Mouse (Mus musculus): ENCODE data around the gene Cpped1.
A peak's percentile ranks its signal among the peaks of the same experiment; 100 is the strongest.

The Cpped1 gene

DNA sequence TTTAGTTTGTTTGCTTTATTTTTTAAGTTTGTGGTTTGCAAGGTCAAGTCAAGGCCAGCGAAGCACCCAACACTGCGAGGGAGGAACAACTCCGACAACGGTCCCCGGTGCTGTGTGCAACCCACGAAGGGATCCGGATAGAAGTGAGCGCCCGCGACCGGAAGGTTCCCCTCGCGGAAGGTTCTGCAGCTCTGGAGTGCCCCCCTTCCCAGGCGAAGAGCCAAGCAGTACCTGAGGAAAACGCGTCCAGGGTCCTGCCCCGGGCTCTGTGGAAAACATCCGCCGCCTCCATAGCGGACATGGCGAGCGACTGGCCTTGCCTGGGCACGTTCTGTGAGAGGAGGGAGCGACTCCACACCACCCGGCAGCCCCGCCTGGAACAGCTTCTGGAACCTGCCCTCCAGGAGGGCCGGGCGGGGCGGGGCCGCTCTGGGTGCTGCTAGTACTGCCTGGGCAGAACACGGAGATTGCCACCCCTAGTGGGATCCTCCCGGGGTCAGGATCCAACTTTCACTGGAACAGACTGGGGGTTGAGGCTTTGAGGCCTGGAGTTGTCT lies at the start of gene Cpped1:
Cpped1 (minus strand) TSS at position 411 of the 557 bp plus-strand sequence.
- DNase-seq (ENCODE audit: low spot score in 2 of 2) = peak; percentile 86 to 93

DNA sequence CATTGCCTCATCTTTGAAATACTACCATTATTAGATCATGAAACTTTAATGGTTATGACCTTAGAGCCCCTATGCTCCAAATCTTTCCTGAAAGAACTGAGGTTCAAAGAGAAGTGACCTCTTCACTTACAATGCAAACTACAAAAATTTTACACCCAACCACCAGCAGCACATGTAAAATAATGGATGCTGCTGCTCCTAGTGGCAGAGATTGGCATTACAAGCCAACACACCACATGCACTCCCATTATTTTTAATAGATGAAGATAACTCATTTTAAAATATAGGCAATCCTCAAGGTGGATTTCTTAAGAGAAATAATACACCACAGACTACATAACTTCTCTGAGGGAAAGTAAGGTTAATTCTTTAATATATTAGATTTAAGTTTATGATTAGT lies 31.2 kb upstream of the Cpped1 start:
- peak; percentile 4 to 39 for DNase-seq (ENCODE audit: low spot score in 2 of 2)

DNA sequence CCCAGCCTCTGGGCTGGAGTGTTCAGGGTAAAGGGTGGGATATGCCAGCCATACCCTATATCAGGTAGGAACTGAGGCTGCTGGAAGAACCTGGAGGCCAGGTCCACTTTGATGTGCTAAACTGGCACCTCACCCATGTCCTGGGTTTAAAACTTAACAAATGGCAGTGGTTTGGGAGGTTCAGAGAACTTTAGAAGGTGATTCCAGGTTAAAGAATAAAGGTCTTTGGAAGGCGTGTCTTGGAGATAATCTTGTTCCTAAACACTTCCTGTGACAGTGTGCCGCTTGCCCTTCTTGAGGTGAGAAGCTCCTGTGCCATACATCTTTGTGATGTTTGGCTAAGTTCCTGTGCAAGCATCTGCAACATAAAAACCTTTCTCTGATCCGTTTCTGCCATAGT lies 1.6 kb upstream of the Cpped1 start:
- no peak for DNase-seq (ENCODE audit: low spot score in 2 of 2)

DNA sequence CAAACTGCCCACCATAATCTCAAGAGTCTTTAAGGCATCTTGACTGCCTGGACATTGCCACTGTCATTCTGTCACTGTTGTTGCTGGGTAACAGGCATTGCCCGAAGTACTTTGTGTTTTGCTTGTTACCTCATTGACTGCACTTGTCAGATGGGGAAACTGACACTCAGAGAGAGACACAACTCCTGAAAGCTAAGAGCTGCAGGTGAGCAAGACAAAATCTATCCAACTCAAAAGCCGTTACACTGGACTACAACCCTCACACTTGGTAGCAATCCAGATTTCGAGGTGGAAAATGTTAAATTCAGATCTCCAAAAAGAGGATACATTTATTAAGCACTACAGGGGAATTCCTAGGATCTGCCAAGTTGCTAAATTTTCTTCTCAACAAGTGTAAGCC lies 572 bp upstream of the Cpped1 start:
- DNase-seq (ENCODE audit: low spot score in 2 of 2) = no peak

- no peak for DNase-seq (ENCODE audit: low spot score in 2 of 2)
Observed at GRCm38 (mm10) chr16:11908461-11909014, 707 bp downstream of the Cpped1 start.

DNA sequence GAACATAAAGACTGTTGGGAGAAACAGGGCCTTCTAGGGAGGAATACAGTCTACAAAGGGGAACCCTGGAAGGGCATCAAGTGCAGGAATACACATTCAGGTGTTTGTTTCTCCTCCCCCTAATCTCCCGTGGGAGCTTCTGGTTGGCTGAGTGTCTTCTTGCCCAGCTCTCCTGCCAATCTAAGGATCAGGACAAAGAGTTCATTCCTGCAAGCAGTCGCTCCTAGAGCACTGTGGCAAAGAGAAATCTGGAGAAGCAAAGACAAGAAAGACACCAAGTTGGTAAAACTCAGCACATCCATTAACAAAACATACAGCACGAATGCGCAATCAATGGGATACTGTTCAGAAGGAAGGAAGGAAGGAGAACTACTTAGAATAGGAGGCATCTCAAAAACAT lies 1.4 kb downstream of the Cpped1 start:
- DNase-seq (ENCODE audit: low spot score in 2 of 2) = no peak

DNA sequence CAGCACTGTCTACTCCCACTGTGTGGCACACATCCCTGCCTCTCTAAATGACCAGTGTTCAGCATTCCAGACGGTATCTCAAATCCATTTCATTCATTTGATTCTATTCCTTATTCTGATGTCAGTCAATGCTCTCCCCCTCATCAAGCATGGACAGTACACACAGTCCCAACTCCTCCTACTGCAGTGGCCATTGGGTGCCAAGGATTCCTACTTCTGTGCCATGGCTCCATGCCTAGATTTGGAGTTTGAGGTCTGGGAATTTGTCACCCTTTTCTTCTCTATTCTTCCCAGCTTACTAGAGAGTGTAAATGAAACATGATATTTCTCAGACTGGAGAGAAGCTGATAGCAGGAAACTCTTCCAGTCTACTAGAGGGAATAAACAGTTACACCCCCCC lies 2.3 kb downstream of the Cpped1 start:
- DNase-seq (ENCODE audit: low spot score in 2 of 2) = no peak

DNA sequence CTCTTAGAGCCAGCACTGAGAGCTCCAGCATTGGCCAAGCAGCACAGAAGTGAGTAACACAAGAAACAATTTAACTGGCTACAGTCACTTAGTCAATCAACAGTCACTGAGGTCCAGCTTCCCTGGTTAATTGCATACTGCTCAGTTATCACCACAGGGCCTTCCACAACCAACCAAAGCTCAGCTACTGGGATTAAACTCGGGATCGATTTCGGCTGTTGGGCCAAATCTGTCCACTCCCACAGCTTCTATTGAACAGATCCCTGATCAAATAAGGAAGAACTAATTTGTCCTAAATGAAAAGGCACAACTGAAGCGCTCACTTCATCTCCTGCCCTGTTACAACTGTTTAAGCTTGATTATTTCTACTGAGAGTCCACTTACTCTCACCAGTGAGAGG lies 4.0 kb downstream of the Cpped1 start:
- DNase-seq (ENCODE audit: low spot score in 2 of 2) = no peak

DNA sequence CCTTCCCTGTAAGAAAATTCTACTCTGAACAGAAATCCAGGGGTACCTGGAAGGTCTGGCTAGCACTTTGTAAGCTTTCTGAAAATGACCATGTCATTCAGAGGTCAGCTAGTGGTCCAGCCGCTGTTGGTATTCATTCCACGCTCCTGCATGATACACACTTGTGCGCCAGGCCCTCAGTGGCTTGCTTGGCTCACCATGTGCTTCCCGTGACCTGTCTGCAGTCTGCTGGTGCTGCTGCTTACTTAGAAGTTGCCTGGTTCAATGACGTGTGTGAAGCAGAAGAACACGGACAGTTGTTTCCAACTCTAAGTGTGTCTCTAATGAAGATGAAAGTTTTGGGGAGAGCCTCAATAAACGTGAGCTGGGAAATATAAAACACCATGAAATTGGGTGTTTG lies 7.2 kb downstream of the Cpped1 start:
- DNase-seq (ENCODE audit: low spot score in 2 of 2) = no peak

GRCm38 (mm10) chr16:11900341-11900740 lies 8.9 kb downstream of the Cpped1 start:
- no peak for DNase-seq (ENCODE audit: low spot score in 2 of 2)

DNA sequence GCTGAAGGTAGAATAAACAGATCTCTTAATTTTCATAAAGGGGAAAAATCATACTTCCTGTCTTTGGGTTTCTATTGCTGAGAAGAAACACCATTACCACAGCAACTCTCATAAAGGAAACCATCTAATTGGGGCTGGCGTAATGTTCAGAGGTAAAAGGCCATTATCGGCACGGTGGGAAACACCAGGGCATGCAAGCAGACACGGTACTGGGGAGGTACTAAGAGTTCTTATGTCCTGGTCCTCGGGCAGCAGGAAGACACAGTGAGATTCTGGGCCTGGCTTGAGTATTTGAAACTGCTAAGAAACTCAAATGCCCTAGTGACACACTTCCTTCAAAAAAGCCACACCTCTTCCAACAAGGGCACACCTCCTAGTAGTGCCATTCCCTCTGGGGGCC lies 12.8 kb downstream of the Cpped1 start:
- no peak for DNase-seq (ENCODE audit: low spot score in 2 of 2)

GRCm38 (mm10) chr16:11894877-11895276 lies 14.4 kb downstream of the Cpped1 start:
- DNase-seq (ENCODE audit: low spot score in 2 of 2) = no peak

DNA sequence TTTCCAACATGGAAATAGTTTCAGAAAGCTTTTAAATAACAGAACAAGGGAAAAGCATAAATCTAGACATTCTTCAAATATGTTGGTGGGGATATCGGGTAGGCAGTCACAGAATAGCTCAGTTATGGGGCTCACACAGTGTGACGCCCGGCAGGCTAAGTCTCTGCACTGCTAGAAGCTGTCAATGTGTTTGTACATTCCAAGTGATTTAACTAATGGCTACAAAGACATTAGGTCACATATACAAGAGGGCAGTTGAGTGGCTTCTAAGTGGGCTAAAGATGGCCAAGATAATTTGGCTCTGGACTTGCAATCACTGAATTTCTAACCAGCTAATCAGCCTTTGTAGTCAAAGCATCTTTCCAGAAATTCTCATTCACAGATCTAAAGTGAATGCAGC lies 19.1 kb downstream of the Cpped1 start:
- DNase-seq (ENCODE audit: low spot score in 2 of 2) = no peak

- DNase-seq (ENCODE audit: low spot score in 2 of 2) = no peak
Observed at GRCm38 (mm10) chr16:11889741-11890140, 19.5 kb downstream of the Cpped1 start.

DNA sequence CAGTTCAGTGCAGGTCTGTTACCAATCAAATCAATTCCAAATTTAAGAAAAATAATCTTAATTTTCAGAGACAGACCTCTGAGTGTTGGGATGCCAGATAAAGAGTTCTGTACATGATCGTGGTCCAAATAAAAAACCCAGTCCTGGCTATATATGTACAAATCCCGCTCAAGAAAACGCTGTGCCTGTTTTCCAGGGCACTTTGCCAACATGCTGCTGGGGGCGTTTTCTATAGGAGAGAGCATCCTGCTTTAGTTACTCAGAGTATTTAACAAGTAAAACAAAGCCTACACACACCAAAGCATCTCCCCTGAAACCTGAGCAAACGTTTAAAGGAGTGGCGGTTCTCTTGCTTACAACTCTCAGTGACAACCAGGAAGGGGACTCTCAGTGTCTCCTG lies 27.4 kb downstream of the Cpped1 start:
- DNase-seq (ENCODE audit: low spot score in 2 of 2) = no peak

DNA sequence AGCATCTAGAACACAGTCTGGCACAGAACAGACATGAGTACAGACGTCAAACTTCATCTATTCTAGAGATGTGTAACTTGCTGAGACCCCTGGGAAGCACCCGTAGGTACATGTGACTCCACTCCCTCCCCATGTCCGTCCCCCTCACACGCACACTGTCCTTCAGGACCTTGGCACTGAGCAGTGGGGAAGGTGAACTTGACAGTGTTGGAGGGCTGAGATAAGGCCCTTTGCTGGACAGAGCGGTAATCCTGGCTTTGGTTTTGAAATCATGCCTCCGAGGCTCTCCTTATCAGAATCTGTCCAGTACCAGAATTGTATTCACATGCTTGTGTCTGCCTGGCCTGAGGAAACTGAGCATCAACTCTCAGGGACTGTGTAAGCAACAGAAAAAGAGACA lies 28.8 kb downstream of the Cpped1 start:
- DNase-seq (ENCODE audit: low spot score in 2 of 2) = no peak

DNA sequence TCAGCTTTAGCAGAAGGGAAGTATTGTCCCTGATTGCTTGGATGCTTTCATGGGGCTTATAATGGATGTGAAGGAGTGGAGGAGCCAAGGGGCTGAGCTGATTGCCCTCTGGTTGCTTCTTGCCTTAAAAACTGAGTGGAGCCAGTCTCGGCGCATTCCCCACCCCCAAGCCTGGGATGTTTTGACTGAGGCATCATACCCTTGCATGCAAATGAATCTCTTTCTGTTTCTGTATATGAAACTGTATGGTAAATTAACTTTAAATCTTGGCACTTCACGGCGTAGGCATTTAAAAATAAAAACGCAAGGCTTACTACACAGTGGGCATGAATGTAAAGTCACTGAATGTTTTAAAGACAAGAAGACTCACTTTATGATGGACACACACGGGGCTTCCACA lies 30.0 kb downstream of the Cpped1 start:
- DNase-seq (ENCODE audit: low spot score in 2 of 2) = no peak

- DNase-seq (ENCODE audit: low spot score in 2 of 2) = no peak
Observed at GRCm38 (mm10) chr16:11875227-11875626, 34.0 kb downstream of the Cpped1 start.

- no peak for DNase-seq (ENCODE audit: low spot score in 2 of 2)
Observed at GRCm38 (mm10) chr16:11873292-11873691, 36.0 kb downstream of the Cpped1 start.

- DNase-seq (ENCODE audit: low spot score in 2 of 2) = peak; percentile 9 to 41
Observed at GRCm38 (mm10) chr16:11868486-11868885, 40.8 kb downstream of the Cpped1 start.

DNA sequence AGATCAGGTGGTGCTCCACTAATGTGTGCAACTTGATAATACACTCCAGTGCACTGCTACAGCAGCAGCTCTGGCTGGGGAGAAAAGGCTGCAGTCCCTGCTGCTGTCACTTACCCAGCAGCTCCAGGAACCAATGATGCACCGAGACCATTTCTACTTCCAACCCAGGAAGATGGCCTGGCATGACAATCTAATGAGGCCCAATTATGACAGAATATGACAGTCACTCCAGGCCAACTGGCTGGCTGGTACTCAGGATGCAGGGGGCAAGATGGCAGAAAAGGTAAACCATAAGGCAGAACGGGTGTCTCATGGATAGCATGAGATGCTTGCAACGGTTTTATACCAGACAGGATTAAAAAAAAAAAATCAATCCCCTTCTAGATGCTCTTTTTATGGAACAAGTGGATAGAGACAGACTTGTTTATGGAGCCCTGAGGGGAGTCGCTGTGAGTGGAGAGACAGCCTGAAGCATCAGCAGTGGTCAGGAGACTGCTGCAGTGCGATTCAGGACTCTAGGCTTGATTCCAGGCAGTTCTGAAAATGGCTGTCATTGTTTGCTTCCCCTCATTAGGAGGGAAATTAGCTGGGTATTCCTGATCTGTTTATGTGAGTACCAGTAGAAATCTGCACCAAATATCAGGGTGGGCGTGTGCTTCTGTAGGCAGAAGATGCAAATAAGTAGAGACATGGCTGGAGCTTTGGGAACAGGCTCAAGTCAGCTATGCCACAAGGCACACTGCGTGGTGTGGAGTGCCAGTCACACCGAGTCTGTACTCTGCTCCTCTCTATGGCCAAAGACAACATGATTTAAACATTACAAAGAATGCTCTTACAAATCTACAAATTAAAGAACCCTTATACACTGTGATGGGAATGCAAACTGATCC lies 56.3 kb downstream of the Cpped1 start:
- DNase-seq (ENCODE audit: low spot score in 2 of 2) = no peak

DNA sequence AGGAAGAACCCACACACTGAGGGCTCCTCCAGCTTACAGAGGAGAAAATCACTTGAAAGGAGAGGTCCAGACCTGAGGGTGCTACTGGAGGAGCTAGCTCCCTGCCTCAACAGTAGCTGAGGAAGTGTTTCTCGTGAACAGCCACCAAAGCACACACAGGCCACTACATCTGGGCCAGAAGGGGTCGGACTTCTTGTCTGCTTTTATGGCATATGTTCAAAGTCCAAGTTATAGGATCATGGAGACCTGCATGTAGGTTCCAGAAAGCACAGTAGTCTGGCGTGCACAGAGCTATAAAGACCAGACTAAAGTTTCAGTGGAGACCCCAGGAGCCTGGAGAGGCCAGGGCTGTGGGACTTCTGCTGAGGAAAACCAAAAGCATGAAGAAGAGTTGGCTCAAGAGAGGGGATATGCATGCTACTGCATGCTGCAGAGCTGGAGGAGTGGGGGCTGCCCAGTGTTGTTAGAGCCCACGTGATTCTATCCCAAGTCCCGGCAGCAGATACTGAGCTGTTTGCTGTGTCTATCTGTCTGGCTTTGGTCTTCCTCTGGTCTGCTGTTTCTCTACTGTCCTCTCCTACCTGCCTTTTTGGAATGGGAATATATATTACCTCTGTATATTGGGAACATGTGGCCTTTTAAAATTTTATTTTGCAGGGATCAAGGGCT lies 60.1 kb downstream of the Cpped1 start:
- no peak for DNase-seq (ENCODE audit: low spot score in 2 of 2)

GRCm38 (mm10) chr16:11845309-11845708 lies 63.9 kb downstream of the Cpped1 start:
- DNase-seq (ENCODE audit: low spot score in 2 of 2) = no peak
